Mouse (Mus musculus): ENCODE results near the gene Gsk3b.
"Not testable (repeated sequence)": the region's sequence is repeated elsewhere in the genome, so short reads cannot be mapped to it uniquely, and the experiment has no call there.

Gsk3b gene

DNA sequence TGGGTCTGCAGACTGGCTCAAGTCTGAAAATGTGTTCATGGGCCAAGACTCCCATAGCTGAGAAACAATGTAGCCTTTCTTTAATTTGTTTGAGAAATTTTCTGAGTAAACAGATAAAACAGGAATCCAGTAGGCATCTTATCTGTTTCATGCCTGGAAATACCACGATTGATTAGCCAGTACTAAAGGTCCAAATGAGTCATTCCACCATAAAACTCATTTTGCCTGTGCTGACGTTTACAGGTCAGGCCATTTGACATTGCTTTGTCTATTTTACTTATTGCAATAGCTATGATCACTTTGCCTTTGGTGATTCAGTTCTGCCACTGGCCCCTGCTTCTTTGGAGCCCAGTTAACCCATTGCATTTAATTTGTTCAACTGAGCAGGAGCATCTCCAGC is 11.8 kb downstream of the Gsk3b start:
- DNase-seq (ENCODE audit: low spot score in 2 of 2), result no peak

DNA sequence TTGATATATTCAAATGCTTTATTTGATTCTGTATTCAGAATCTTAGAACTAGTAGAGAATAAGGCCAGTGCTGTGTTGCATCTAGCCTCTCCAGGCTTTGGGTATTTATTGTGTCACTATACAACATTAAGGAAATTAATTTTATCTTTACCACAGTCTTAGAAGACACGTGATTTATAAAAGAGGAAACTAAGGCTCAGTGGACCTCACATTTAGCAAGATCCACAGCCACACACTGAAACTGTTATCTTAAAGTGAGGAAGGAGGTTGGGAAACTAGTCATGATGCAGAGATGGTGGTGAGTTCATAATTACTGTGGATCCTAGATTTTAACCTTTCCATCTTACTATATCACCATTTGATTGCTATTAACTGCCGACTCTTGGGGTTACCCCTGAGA is 16.7 kb downstream of the Gsk3b start:
- DNase-seq (ENCODE audit: low spot score in 2 of 2), result no peak

DNA sequence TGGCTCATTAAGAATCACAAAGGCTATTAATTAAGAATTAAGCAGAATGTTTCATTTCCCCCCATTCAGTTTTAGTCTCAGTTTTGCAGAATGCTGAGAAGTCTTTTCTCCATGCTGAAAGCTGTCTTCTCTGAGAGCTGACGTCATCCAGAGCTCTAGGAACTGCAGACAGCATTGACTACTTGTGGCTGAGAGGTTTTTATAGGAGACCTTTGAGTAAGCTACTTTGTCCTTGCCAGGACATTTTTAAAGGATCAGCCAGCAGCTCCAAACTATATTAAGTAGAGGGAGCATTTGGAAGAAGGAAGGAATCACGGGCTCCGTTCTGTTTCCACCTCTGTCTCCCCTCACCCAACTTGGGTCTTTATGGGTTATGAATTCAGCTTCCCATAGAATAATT is 17.7 kb downstream of the Gsk3b start:
- DNase-seq (ENCODE audit: low spot score in 2 of 2), result no peak

DNA sequence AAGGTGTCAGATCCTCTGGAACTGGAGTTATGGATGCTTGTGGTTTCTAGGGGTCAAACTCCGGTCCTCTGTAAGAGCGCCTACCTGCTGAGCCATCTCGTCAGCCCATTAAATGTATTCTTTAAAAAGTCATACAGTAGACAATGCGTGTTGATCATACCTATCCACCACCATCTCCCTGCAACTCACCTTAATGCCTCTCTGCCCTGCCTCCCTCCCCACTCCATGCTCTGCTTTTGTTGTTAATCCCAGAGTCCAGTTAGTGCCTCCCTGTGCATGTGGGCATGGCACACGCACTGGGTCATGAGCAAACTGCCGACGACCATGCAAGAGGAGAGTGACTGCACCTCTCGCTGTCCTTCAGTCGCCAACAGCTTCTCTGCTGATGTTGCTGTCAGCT is 21.2 kb downstream of the Gsk3b start:
- no peak for DNase-seq (ENCODE audit: low spot score in 2 of 2)

DNA sequence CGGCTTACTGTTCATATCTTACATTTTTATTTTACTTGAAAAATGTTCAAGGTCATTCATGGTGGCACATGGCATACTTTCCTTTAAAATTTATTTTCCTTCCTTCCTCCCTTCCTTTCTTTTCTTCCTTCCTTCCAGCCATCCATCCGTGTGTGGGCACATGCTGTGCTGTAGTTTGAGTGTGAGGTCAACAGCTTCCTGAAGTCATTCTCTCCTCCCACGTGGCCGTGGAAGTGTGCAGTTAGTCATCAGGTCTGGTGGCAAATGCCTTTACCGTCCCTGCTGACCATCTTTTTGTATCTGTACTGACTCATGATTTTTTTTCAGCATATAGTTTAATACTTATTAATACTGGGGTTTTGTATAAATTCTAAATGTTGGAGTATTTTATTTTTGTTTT is 21.8 kb downstream of the Gsk3b start:
- no peak for DNase-seq (ENCODE audit: low spot score in 2 of 2)

DNA sequence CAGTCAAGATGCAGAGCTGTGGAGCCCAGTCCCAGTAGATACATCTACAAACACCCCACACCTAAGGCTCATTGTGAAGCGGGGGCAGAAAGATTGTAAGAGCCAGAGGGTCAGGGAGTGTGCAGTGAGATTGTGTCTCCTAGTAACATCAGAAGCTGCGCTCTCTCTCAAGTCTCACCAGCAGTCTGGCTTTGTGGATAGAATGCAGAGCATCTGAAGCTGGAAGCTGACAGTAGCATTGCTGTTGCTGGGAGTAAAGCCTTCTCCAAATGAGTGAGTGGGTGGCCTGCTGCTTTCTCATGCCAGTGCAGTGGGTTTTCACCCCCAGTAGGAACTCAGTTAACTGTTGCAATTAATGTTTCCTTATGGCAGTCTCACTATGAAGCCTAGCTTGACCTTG is 25.3 kb downstream of the Gsk3b start:
- no peak for DNase-seq (ENCODE audit: low spot score in 2 of 2)

DNA sequence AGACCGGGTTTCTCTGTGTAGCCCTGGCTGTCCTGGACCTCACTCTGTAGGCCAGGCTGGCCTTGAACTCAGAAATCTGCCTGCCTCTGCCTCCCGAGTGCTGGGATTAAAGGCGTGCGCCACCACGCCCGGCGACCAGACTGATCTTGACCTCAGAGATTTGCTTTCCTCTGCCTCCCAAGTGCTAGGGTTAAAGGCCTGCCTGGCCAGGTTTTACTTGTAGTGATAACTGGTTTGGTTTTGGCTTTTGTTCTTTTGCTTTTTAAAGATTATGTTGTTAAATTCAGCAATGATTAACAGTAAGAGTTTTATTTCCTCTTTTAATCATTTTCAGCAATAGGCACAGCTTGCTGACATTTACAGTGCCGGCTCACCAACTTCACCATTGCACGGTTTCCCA is 29.1 kb downstream of the Gsk3b start:
- DNase-seq (ENCODE audit: low spot score in 2 of 2), result not testable (repeated sequence)

DNA sequence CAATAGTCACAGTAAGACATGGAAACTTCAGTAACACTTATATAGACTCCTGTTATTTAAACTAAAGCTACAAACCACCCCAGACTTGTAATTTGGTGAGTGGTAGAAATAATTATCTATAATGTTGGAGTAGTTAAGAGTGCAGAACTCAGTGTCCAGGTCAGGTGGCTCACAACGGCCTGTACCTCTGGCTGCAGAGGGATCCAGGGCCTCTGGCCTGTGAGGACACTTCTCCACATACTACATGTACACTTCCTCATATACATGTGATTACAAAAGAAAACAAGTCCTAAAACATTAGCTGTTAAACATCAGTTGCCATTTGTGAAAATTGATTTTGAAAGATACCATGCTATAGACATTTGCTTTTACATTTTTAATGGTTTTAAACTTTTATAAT is 29.9 kb downstream of the Gsk3b start:
- DNase-seq (ENCODE audit: low spot score in 2 of 2), result no peak

DNA sequence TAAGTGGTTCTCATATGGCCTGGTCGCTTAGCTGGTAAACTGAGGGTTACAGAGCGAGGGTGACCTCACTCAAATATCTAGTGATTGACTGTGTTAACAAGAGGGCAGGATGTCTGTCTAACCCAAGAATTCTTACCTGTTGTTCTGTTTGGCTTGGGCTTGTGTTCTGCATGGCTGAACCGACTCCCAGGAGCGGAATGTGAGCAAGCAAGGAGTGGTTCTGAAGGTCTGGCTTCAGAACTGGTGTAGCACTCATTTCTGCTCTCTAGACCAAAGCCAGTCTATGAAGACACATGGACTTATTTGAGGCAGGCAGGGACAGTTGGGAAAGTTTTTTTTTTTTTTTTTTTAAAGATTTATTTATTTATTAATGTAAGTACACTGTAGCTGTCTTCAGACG is 30.5 kb downstream of the Gsk3b start:
- DNase-seq (ENCODE audit: low spot score in 2 of 2), result no peak

DNA sequence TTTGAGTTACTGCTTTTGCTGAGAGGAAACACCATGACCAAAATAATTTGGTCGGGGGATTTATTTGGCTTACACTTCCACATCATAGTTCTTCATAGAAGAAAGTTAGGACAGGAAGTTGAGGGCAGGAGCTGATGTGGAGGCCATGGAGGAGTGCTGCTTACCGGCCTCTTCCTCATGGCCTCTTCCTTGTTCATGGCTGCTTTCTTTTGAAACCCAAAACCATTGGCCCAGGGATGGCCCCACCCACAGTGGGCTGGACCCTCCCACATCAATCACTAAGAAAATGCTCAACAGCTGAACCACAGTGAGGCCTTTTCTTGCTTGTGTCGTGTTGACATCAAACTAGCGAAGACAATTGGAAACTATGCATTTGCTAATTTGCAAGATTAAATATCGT is 40.4 kb downstream of the Gsk3b start:
- DNase-seq (ENCODE audit: low spot score in 2 of 2), result no peak

DNA sequence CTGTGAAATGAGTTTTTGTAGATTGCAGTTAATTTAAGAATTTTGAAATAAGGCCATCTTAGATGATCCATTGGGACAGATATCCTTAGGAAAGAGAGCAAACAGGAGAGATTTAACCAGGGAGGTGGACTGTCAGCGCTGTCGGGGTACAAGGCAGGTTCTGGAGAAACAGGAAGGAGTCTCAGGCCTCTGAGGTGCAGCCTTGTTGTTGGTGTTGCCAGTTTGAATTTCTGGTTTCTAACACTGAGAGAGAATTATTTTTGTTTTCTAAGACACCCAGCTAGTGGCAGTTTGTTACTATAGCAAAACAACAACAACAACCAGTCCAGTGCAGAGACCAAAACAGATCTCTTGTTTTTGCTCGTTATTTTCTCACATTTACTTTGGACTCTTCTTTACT is 42.2 kb downstream of the Gsk3b start:
- no peak for DNase-seq (ENCODE audit: low spot score in 2 of 2)

DNA sequence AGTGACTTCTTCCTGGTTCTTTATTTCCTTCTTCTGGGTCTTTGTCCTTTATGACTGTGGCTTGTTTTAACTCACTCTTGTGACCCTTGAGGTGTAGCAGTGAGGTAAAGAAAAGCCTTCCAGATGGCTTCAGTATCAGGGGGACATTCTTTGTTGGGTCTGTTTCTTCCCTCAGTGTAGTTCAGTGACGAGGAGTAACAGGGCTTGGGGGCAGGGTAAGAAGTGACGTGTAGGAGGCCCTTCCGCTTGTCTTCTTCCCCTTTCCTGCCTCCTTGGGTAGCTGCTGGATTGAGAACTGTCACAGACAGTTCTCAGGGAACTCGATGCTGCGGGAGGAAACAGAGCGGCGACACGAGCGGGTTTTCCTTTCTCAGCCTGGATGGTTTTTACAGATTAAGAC is 43.0 kb downstream of the Gsk3b start:
- DNase-seq (ENCODE audit: low spot score in 2 of 2), result peak; percentile 61 to 66

DNA sequence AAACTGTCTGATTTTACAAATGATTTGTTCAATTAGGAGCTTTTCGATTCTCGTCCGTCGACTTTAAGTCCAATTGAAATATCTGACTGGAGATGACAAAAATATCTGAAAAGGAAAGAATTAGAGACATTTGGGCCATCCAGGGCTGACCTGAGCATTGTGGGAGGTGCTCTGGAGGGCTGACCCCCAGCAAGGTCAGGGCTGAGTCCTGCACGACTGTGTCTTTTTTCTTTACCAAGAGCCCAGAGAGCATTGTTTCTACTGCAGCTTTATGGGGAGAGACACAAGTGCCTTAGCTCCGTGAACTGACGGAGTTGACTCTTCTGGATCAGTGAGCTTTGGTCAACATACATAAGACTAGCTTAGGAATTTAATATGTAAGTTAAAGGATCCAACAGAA is 43.4 kb downstream of the Gsk3b start:
- DNase-seq (ENCODE audit: low spot score in 2 of 2), result no peak

DNA sequence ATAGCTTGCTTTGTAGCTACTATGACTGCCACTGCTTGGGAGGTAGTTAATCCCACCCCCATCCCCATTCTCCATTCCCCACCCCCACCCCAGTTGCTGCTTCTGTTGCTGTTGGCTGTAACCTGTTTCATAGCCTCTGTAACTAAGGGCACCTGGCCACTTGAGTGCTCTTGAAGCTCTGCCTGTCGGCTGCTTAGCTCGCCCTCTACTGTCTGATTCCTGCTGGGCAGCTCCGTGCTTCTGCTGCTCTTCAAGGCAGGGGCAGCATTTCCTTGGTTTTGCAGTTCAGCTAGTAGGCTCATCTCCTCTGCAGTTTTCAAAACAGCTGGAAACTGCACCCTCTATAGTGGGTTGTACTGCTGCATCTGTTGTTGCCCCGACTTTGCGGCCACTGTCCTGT is 48.5 kb downstream of the Gsk3b start:
- DNase-seq (ENCODE audit: low spot score in 2 of 2), result peak in 1 of 2 experiments; percentile 15

DNA sequence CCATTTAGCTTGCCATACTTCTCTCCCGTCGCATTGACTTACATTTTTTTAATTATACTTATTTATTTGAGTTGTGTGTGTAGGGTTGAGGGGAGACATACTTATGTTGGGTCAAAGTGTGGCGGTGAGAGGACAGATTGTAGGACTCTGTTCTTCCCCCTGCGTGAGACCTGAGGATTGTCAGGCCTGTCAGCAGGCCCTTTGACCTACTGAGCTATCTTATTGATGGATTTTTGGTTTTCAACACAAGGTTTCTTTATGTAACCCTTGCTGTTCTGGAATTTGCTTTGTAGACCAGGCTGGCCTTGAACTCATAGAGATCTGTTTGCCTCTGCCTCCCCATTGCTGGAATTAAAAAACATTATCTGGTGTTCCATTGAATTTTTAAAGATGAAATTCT is 56.1 kb downstream of the Gsk3b start:
- DNase-seq (ENCODE audit: low spot score in 2 of 2), result no peak

DNA sequence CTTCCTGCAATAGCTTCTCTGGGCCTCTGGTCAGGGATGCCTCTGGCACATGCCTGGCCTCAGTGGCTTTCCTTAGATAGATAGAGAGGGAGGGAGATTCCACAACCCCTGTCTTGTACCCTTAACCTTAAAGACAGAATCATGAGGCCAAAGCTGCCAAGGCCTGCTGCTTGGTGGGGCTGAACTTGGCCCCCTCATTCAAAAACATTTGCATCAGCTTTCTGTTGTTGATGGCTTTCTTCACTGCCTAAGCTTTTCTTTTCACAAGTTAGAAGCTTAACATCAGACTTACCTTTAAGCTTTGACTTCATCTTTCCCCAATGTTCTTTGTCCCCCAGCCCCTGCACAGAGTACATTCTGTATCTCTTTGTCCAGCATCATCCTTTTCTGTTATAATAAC is 61.8 kb downstream of the Gsk3b start:
- DNase-seq (ENCODE audit: low spot score in 2 of 2), result no peak

DNA sequence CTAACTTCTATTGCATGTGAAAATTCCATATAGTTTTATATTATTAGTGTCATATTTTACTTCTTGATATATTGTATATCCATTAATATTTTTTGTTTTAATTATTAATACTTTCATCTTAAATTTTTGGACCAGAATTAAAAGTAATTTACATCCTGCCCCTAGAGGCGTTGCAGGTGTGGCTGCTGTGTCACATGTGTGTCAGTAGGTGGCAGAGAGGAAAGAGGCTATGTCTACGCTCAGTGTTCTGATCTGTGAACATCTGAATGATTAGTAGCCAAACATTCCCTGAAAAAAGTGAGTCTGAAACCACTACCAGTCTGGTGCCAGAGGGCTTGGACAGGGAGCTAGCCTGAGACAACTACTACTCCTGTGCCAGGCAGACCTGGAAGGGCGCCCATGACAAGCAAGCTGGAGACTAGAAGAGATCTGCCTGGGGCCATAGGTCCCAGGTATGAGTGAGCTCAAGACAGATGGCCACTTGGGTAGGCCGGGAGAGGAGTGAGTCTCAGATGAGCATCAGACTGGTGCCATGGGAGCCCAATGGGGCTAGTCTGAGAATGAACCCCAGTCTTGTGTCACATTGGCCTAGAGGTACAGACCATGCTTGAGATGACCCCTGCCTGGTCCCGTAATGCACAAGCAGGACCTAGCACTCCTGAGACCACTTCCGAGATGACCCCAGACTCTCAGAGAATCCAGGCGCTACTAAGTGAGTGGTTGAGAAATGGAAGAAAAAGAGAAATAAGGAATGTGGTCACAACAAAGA is 69.2 kb downstream of the Gsk3b start:
- DNase-seq (ENCODE audit: low spot score in 2 of 2), result no peak

DNA sequence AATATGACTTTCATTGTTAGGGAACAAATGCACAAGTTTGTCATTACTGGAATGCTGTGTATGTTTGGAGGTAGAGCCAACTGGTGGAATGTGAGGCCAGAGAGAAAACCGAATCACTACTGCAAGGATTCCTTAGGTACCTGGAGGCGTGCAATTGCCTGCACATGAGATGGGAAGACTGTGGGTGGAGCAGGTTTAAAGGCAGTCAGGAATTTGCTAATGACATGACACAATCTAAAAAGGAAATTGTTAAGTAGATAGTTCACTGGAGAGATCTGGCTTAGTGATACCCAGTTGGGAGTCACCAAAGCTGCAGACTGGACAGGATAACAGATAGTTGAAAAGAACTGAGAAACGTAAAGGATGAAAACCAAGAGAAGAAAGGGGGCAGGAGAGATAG is 73.2 kb downstream of the Gsk3b start:
- no peak for DNase-seq (ENCODE audit: low spot score in 2 of 2)

DNA sequence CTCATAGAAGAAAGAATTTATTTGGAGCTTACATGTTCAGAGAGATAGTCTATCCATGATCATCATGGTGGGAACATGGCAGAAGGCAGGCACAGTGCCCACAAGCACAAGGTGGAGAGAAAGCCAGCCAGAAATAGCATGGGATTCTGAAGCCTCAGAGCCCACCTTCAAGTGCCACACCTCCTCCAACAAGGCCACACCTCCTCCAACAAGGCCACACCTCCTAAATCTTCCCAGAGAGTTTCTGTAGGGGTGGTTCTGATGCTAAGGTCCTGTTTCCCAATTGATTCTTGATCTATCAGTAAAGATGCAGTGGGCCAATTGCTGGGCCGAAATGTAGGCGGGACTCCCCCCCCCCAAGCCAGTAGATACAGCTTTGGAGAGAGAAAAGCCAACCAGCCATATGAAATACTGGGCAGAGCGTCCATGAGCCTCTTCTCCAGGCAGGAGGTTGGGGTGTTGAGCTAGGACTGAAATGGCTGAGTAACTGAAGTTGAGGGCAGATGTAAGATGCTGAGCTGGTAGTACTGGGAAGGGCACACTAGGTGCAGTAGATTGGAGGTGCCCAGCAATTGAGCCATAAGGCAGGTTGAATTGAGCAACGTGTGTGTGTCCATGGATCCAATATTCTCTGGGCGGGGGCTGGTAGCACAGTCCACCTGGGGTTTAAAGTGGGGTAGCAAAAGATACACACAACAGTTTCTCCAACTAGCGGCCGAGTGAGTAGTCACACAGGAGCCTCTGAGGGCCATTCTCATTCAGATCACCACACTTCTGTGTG is 76.2 kb downstream of the Gsk3b start:
- no peak for DNase-seq (ENCODE audit: low spot score in 2 of 2)

DNA sequence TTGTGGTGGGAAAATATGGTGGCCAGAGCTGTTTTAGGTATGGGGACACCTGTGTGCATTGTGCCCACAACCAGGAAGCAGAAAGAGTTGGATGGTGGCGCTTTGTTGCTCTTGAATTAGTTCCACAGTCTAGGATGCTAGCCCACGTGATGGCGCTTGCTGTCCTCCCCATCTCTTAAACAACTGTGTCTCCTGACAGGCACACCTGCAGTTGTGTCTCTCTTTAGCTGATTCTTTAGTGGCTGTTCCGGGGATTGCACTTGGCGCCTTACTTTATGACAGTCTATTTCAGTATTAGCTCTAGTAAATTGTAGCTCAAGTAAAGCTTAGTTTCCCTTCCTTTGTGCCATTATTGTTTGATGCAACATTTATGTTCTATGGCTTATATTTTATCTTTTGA is 80.2 kb downstream of the Gsk3b start:
- no peak for DNase-seq (ENCODE audit: low spot score in 2 of 2)

DNA sequence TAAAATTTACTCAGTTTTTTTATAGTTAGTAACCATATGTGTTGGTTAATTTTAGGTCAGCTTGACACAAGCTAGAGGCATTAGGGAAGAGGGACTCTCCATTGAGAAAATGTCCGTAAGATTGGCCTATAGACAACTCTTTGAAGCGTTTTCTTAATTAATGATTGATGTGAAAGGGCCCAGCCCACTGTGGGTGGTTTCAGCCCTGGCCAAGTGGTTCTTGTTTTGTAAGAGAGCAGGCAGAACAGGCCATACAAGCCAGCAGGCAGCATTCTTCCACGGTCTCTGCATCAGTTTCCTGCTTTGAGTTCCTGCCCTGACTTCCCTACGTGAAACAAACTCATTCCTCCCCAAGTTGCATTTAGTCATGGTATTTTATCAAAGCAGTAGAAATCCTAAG is 90.3 kb downstream of the Gsk3b start:
- no peak for DNase-seq (ENCODE audit: low spot score in 2 of 2)

DNA sequence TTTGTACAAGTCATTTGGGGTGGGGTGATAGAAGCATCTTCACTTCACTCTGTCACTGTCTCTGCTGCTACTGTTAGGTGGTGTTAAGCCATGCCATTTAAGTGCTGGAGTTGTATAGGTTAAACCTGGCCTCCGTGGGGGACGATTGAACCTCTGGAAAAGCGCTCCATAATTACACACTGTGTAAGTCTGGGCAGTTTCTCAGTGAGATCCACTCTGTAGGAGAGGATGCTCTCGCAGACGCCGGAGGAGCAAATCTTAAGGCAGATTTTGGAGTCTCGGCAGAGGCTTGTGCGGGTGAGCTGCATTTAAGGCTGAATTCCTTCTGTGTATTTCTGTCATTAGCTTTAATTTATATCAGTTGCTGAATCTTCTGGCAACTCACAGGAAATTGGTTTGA is 92.6 kb downstream of the Gsk3b start:
- no peak for DNase-seq (ENCODE audit: low spot score in 2 of 2)

DNA sequence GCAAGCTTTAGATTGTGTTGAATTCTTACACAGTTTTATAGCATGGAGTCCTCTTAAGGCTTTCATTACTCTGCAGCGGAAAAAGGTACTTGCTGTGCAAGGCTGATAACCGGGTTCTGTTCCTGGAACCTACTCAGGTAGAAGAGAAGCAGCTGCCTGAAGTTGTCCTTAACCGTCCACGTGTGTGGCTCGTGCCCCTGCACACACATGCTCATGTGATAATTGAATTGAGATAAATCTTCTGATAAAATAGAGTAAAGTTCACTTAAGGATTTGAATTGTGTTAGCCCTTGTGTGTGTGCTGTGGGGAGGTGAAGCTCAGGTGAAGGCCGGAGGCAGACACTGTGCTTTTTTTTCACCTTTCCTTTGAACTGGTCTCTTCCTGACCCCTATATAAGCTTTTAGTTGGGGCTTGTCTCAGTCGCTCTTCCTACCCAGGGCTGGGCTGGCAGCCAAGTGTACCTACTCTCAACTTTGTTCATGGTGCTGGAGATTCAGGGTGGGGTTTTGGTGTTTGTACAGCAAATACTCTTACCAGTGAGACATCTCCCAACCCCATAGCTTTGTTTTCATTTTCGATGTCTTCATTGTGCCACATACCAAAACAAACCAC is 96.0 kb downstream of the Gsk3b start:
- no peak for DNase-seq (ENCODE audit: low spot score in 2 of 2)
